Mouse (Mus musculus): Measurements from ENCODE around the gene Glp2r. TPM values are rescaled to one million over a fixed set of nuclear protein-coding genes. Genes with fewer than 3 reads are reported as not detected.

Gene Glp2r
- polyA plus RNA-seq, 1 experiment = not detected

DNA sequence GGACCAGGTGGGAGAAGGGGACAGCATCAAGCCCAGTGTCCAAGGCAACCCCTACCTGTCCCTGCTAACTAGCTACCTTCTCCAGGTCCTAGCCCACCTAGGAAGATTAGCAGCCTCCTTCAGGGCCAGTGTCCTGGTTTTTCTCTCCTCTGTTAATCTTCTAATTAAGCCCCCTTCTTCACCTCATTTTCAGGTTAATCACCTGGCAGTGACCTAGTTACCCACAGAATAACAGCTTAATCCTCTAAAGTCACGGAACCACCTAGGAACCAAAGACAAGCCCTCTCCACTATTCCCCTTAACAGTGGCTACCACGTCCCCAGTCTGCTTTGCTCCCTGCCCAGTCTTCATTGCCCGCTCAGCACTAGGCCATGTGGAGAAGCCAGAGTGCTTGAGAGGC lies 89.1 kb downstream of the Glp2r start:
- no peak for TF ChIP-seq GATA1 (IDR thresholded peaks at IDR 0.05; ENCODE audit: low read length)

DNA sequence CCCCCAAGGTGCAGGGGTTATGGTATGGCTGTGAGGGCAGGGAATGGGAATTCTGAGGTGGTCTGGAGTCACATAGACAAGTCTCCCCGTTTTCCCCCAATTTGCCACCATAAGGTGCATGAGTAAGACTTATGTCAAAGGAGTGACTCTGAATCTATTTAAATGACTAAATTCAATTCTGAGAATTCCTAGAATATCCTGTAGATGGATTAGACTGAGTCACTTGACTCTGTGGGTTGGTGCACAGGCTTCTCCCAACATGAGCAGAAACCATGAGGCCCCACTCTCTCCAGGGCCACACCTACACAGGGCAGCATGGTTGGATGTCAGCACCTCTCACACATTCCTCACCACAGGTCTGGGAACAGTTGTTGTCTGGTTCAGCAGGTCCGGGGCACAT lies 91.0 kb downstream of the Glp2r start:
- TF ChIP-seq GATA1 (IDR thresholded peaks at IDR 0.05; ENCODE audit: low read length) = no peak

DNA sequence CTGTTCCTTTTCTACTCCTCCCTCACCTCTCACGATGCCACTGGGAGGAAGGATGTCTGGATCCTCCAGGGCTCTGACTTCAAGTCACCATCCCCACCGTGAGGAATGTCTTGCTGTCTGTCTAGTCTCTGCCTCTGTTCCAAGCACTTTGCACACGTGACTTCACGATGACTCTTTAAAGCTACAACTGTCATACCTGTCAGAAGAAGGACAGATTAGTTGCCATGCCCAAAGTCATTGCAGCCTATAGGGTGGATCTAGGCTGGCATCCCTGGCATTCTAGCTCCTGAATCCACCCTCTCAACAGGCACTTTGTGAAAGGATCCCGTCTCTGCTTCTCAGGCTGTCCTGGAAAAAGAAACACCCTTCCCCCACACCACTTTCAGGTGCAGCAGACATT lies 91.7 kb downstream of the Glp2r start:
- TF ChIP-seq GATA1 (IDR thresholded peaks at IDR 0.05; ENCODE audit: low read length) = no peak

DNA sequence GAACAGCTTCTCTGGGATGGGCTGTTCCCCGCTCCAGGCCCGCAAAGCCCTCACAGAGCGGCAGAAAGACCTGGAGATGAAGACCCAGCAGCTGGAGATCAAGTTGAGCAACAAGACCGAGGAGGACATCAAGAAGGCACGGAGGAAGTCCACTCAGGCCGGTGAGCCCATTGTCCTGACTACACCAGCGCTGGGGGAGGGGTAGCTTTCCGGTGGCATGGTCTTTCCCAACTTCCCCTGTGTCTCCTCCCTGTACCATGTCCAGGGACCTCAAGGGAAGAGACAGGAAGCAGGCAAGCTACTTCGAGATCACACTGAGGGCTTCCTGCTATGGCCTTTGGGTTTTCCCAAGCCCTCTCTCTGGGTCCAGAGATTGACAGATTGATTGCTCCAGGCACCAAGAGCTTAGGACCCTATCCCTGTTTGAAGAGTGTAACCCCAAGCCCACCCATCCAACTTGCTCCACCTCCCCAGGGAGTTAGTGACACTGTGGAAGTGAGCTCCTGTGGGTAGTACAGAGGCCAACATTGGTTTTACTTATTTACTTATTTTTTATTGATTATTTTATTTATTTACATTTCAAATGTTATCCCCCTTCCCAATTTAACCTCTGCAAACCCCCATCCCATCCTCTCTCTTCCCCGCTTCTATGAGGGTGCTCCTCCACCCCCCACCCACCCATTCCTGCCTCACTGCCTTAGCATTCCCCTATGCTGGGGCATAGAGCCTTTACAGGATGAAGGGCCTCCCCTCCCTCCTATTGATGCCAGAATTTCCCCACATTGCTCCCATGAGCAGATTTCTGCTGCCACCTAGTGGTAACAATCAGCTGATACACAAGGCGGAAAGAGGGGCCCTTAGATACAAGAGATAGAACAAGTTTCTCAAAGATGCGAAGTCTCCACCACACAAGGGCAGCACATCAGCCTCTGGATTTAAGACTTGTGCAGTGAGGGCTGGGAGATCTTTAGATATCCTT lies 95.1 kb downstream of the Glp2r start:
- TF ChIP-seq GATA1 (IDR thresholded peaks at IDR 0.05; ENCODE audit: low read length) = no peak

DNA sequence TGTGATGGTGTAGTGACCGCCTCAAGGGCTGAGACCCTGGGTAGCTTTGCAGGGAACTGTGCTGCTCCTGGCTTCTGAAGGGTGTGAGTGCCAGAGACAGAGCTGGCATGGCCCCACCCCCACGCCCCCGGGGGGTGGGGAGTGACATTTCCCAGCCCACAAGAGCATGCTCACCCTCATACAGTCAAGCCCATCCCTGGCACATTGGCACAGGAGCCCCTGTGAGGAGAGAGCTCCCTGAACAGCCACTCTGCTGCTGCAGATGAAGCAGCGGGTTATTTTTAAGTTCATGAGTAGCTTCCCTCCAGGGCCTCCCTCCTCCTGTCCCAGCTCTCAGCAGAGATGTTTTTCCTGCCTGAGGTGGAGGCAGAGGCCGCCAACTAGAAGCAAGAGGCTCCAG lies 98.8 kb downstream of the Glp2r start:
- no peak for TF ChIP-seq GATA1 (IDR thresholded peaks at IDR 0.05; ENCODE audit: low read length)

DNA sequence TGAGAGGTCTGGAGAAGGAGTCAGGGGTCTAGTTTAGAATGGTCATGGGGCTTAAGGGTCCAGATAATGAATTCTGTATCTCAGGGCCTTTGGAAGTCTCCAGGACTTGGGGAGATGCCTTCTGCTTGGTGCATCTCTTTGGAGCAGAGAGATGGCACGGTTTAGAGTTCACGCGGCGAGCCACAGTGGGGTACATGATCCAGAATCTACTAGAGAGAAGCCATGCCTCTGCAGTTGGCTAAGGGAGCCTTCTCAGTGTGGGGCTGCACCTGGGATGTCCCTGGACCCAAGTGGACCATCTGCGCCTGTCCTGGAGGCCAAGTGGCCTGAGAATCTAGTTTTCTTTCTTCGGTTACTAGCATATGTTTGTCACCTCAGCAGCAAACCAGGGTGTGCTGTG lies 100.9 kb downstream of the Glp2r start:
- no peak for TF ChIP-seq GATA1 (IDR thresholded peaks at IDR 0.05; ENCODE audit: low read length)

DNA sequence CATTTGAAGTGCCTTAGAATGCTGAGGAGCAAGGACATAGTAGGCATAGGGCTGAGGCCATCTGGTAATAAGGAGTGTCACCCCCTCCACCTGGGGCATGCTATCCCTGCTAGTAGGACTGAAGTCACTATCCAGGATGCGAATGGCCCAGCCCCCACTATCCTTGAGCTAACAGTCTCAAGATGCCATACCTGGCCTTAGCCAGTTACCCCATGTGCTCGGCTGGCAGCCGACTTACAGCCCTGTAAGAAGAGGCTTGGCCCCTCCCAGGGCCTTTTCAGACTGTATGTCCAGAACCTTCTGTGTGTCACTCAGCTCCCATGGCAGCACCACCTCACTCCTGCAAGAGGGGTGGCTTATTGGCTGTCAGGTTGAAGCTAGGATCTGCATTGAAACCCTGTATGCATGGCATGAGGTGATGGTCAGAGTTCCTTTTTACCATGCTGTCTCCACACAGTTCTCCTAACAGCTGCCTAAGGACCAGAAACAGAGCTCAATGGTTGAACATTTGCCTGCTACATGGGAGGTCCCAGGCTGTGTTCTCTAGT lies 102.4 kb downstream of the Glp2r start:
- TF ChIP-seq GATA1 (IDR thresholded peaks at IDR 0.05; ENCODE audit: low read length) = no peak

DNA sequence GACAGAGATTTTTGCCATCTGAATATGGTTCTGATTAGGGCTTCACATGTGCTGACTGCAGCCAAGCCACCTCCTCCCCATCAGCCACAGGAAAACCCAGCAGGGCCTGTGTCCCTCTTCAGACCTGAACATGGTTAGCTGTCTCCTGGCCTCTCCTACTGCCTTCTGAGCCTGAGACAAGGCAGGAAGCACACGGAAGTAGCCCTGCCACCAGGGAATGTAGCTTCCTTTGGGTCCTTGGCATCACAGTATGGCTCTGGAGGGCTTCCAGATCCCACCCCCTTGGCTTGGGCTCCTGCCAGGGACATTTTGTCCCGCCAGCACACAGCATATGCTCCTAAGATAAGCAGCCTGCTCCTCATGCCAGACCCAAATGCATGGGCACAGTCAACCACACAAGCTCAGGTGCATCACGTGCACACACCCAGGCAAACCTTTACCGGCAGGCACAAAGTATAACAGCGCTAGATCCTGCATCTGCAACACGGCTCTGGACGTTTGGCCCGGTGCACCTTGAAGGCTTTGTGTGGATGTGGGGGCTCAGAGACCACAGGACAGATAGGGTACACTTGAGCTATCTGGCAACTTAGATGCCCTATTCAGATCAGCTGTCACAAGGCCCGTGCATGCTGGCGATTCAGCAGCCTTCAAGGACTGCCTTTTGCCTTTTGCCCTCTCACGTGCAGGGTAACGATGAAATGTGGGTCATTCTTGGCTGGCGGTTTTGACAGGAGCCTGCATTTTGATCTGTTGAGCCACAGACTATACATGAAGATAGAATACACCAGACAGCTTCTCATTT lies 103.2 kb downstream of the Glp2r start:
- TF ChIP-seq GATA1 (IDR thresholded peaks at IDR 0.05; ENCODE audit: low read length) = no peak

DNA sequence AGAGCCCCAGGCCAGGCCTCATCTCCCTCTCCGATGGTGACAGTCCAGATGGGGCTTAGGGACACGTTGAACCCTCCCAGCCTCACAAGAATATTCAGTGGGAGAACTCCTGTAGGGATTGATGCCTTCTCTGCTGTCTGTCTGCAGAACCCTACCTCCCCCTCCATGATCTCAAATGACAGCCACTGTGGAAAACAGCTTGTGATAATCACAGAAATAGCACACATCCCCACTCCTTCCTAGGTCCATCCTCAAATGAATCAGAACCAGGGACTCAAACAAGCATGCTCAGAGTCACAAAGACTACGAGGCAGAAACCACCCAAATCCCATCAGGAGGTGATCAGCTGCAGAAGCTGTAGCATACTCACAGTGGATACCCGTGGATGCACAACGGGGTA lies 104.8 kb downstream of the Glp2r start:
- no peak for TF ChIP-seq GATA1 (IDR thresholded peaks at IDR 0.05; ENCODE audit: low read length)

DNA sequence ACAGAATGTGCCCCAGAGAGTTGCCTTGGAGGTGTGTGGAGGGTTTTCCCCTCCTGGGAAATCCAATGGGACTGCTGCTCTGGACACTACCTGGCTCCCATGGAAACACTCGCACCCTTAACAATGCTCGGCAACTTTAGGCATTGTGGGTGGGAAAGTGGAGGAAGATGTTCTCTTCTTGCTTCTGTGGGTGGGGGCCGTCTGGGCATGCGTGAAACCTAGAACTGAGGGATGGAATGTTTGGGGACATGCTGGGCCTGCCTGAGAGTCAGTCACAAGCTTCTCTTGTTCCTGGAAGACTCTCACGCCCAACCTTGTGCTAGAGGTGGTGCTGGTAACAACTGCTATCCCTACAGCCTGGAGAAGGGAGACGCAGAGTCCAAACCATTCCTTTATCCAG lies 106.0 kb downstream of the Glp2r start:
- no peak for TF ChIP-seq GATA1 (IDR thresholded peaks at IDR 0.05; ENCODE audit: low read length)

DNA sequence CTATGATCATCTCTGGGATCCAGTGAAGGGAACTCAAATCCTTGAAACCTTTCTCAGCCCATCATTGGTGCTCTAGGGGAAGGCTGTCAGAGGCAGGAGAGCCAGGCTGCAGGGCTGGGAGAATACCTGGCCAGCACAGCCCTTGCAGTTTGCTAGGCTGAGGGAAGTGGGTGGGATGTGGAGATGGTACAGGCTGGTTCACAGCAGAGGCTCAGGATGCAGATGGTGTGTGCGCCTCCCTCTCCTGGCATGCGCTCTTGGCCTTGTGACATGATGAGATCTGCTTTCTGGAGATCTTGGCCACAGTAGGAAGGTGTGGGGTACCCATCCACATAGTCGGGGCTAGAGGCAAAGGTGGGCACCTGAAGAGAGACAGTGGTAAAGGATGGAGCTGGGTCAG lies 106.7 kb downstream of the Glp2r start:
- no peak for TF ChIP-seq GATA1 (IDR thresholded peaks at IDR 0.05; ENCODE audit: low read length)

DNA sequence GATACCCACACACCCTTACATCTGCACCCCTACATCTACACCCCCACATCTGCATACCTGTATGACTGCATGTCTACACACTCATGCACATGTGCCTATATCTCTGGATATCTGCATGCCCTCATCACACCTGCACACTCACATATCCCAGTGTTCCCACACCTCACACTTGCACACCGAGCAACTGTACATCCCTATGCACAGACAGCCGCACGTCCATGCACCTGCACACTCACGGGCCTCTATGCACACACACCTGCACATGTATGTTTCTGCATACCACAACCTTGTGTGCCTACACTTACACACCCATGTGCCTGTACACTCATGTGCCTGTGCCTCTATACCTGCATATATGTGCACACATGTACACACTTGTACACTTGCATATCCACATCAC lies 107.5 kb downstream of the Glp2r start:
- no peak for TF ChIP-seq GATA1 (IDR thresholded peaks at IDR 0.05; ENCODE audit: low read length)

DNA sequence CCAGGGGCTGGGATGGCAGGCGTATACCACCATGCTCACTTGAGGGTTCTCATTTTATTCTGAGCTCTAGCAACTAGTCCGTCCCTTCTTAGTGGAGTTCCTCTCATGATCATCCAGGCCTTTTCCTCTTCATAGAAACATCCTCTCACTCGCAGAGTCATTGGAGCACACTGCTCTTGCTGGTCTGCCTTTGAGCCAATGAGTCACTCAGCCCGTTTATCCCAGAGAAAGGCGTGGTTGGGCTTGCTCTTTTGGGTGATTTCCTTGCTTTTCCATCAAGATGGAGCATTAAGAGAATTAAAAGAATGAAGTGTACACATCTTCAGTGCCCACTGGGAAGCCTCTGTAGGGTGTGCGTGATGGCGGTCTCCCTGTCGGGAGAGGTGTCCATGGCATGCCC lies 109.5 kb downstream of the Glp2r start:
- no peak for TF ChIP-seq GATA1 (IDR thresholded peaks at IDR 0.05; ENCODE audit: low read length)

DNA sequence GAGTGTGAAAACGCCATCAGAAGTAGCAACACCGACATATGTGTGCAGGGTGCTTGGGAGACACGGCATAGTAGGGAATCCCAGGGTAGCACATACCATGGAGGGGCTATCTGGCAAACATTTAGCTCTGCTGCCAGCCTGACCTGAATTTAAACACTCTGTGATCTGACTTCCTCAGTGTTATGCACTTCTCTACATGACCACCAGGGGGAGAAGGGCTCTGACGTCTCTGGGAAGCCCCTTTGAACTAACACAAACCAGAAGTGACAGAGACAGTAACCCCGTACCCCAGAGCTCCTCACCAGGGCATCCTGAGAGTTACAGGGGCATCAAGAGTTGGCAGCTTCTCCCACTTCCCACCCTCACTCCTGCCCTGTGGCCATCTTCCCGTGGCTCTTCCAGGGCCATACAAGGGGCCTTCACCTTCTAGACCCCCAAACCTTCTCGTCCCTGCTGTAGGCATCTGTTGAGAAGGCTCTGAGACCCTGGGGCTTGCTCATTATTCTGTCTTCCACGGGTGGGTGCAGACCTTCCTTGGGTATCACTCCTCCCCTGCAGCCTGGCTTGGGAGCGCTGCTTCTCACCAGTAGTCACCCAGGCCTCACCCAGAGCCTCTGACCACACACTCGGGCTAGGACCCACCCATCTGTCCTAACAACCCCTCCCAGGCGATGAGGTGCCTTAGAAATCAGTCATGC lies 113.1 kb downstream of the Glp2r start:
- no peak for TF ChIP-seq GATA1 (IDR thresholded peaks at IDR 0.05; ENCODE audit: low read length)

DNA sequence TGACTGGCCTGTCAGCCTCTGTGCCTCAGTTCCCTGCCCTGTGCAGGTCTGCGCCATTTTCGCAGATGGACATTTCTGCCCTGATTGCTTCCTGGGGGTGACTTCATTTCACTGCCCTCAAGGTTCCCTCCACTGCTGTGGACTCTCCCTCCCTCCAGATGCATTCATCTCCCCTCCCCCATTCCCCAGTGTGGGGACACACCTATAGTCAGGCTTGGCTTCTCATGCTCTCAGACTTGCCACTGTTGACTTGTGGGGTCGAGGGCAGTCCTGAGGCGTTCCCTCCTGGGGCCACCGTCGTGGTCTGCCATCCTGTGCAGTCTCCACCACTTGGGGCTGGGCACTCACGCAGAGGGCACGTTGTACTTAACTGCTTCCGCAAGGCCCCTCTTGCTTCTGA lies 114.1 kb downstream of the Glp2r start:
- no peak for TF ChIP-seq GATA1 (IDR thresholded peaks at IDR 0.05; ENCODE audit: low read length)

DNA sequence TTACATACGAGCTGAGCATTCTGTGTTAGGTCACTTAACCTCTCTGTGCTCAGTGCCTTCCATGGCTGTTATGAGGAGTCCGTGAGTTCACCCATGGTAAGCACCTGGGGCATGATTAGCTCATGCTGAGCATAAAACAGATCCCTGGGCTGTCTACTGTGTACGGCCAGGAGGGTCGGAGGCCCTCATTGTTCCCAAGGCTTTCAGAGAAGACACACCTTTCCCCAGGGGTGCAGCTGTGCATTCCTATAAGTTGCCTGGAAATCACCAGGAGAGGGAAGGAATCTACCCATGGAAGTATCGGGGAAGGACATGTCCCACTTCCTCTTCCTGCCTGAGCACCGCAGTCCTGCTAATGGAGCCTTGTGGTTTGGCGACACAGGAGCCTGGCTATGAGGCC lies 114.6 kb downstream of the Glp2r start:
- TF ChIP-seq GATA1 (IDR thresholded peaks at IDR 0.05; ENCODE audit: low read length) = no peak

All from G1E-ER4 (cell line).